Mouse (Mus musculus) lung, postnatal 0 days (tissue): Measurements from ENCODE around the gene Dst.

Experiments used
- CTCF ChIP-seq: IDR thresholded peaks from 2 replicates; pipeline ENCODE4 v1.5.1; 2016; ENCODE audit warnings: antibody characterized with exemption, mild to moderate bottlenecking
- EP300 ChIP-seq: IDR thresholded peaks from 2 replicates; pipeline ENCODE4 v1.6.1; 2016; ENCODE audit warnings: antibody characterized with exemption, mild to moderate bottlenecking, control low read depth

DNA sequence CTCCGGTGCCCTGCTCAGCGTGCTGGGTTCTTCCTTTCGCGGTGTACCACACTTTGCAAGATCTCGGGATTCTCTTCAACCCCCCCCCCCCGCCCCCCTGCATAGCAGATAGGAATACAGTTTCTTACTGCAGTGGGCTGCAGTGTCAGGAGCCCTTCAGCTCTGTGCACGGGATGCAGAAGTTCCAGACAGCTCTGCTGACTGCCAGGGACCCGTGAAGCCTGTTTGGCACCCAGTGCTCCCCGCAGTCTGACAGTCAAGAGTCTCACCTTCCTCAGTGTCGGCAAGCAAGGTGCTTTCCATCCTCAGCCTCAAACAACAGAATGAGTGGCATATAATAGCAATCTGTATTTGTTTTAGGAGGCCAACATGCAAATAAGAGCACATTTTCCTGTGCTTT, 1.8 kb upstream of the Dst start:
- no peak for TF ChIP-seq EP300
- TF ChIP-seq CTCF: no peak
